Mouse (Mus musculus) heart, embryonic 11.5 days (tissue): ENCODE measurements around the gene Ccdc7a. TPM values are rescaled to one million over a fixed set of nuclear protein-coding genes. Genes with fewer than 3 reads are reported as not detected.

Source experiments
- ATAC-seq: fragments of 200-750 bp; cut with Nextera tagmentation; replicated peaks from 2 replicates; pipeline ENCODE4 v1.8.0; 2017; ENCODE audit warnings: moderate library complexity; ENCODE audit not compliant: insufficient number of reproducible peaks, low FRiP score, low TSS enrichment
- H3K27ac ChIP-seq: fragments of 300-500 bp; sonication (generic); 2 replicates; pipeline ENCODE4 v1.5.1; 2014; ENCODE audit warnings: mild to moderate bottlenecking, low read depth, low read length
- H3K27me3 ChIP-seq: fragments of 300-500 bp; sonication (generic); 2 replicates; pipeline ENCODE4 v1.6.1; 2014; ENCODE audit warnings: mild to moderate bottlenecking, low read length, mixed read lengths; ENCODE audit not compliant: control insufficient read depth, insufficient read depth
- H3K36me3 ChIP-seq: fragments of 300-500 bp; sonication (generic); 2 replicates; pipeline ENCODE4 v1.6.1; 2014; ENCODE audit warnings: mild to moderate bottlenecking, low read length, moderate library complexity, mixed read lengths; ENCODE audit not compliant: control insufficient read depth, insufficient read depth
- H3K4me1 ChIP-seq: fragments of 300-500 bp; sonication (generic); 2 replicates; pipeline ENCODE4 v1.6.1; 2014; ENCODE audit warnings: low read length; ENCODE audit not compliant: control insufficient read depth, insufficient read depth
- H3K4me2 ChIP-seq: fragments of 300-500 bp; sonication (generic); 2 replicates; pipeline ENCODE4 v1.6.1; 2014; ENCODE audit warnings: mild to moderate bottlenecking, moderate library complexity
- H3K4me3 ChIP-seq: fragments of 300-500 bp; sonication (generic); 2 replicates; pipeline ENCODE4 v1.5.1; 2014; ENCODE audit warnings: low read depth, low read length
- H3K9ac ChIP-seq: fragments of 300-500 bp; sonication (generic); 2 replicates; pipeline ENCODE4 v1.6.1; 2014; ENCODE audit warnings: mild to moderate bottlenecking, low read depth, low read length, moderate library complexity
- H3K9me3 ChIP-seq: fragments of 300-500 bp; sonication (generic); replicated peaks from 2 replicates; pipeline ENCODE4 v1.6.1; 2016; ENCODE audit warnings: low read length; ENCODE audit not compliant: control insufficient read depth
- WGBS: fragments of 180-500 bp; shearing (Covaris S2); extraction: QIAGEN DNeasy Blood & Tissue Kit; methylation state at CpG from one replicate; pipeline ENCODE4 v1.1.7; 2014; ENCODE audit not compliant: insufficient replicate concordance; 5-methylcytosine and 5-hydroxymethylcytosine counted together
- polyA plus RNA-seq: library from polyadenylated mRNA; unstranded; fragments of >200 nt; fragmentation: Nextera tagmentation; extraction: Ambion mirVana; gene quantifications from 2 replicates; pipeline ENCODE4 v1.2.1, GENCODE M21; 2014

Gene Ccdc7a
- polyA plus RNA-seq, 1 experiment from 2014 or later, result not detected

DNA sequence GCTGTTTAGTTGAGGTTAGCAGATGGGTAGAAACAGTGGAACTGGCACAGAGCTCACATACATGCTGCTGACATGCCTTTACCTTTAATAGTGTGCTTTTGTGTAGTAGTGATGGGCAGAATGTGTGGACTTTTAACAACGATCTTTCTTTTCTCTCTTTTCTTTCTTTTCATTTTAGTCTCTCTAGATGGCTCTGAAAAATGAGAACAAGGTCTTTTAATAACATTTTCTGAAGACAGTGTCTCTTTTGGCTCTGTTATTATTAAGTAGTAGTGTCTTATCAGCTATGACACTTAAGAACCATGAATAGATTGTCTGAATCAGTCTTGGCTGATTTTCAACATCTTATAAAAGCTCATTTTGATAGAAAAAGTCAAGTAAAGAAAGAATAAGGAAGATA is 266.7 kb downstream of the Ccdc7a start, which contains the start of gene Gm3952:
Gene Gm3952 (minus strand): TSS at position 101 of the 400 bp plus-strand sequence.
- Histone ChIP-seq H3K9me3 (no peaks in the 10 kb centered on the region), H3K4me1 (no peaks in the 10 kb centered on the region), H3K9ac (no peak within 1 kb of the TSS), H3K27me3 (no peaks in the 10 kb centered on the region), H3K36me3 (no peaks in the 10 kb centered on the region), H3K27ac (no peak within 1 kb of the TSS), H3K4me2 (no peak within 1 kb of the TSS), H3K4me3 (no peak within 1 kb of the TSS)
- ATAC-seq, result no peak
- 79% methylated on average over 1 of the region's 1 CpGs for WGBS

DNA sequence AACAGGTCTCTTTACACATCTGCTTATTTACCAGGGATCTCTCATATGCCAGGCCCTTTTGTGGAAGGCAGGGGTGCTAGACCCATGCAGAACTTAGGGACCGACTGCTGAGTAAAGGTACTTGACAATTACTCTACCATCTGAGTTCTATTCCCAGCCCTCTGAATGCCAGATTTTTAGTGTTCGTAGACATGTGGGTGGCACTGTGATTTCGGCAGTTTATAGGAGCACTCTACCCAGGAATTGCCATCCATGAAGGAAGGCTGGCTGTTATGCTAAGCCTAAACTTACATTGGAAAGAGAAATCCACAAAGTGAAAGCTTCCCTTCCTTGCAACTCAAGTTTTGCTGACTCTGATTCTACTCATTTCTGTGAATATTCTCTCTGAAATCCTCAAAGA is 329.6 kb downstream of the Ccdc7a start:
- no peak overlapping the region for H3K27ac ChIP-seq
- H3K4me2 ChIP-seq, result no peak overlapping the region
- H3K9ac ChIP-seq, result no peak overlapping the region
- no peak for ATAC-seq
- no peaks in the 10 kb centered on the region for H3K27me3 ChIP-seq
- H3K36me3 ChIP-seq, result peaks cover 17% of the 10 kb centered on the region
- no peaks in the 10 kb centered on the region for H3K4me1 ChIP-seq
- H3K4me3 ChIP-seq, result no peak overlapping the region
- no peaks in the 10 kb centered on the region for H3K9me3 ChIP-seq
- WGBS, result 92% methylated on average over 3 of the region's 3 CpGs

DNA sequence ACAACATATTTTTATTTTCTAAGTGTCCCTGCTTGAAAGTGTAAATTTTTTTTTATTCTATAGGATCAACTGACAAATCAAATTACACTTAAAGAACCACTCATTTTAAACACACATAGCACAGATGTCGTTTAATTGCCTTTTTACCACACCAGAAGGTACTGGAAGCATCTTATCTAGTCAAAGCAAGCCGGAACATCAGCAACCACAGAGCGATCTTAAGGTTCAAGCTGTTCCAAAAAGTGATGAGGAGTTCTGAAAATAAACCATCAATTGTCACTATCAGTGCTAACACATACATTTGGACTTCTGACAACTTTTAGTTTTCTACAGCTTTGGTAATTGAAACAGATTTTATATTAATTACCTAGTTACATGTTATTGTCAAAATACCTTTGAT is 331.2 kb downstream of the Ccdc7a start:
- Histone ChIP-seq H3K4me2 (no peak overlapping the region), H3K36me3 (peaks cover 15% of the 10 kb centered on the region), H3K9me3 (no peaks in the 10 kb centered on the region), H3K4me3 (no peak overlapping the region), H3K27ac (no peak overlapping the region), H3K27me3 (no peaks in the 10 kb centered on the region), H3K4me1 (no peaks in the 10 kb centered on the region), H3K9ac (no peak overlapping the region)
- ATAC-seq, result no peak
- 89% methylated on average over 3 of the region's 3 CpGs for WGBS

DNA sequence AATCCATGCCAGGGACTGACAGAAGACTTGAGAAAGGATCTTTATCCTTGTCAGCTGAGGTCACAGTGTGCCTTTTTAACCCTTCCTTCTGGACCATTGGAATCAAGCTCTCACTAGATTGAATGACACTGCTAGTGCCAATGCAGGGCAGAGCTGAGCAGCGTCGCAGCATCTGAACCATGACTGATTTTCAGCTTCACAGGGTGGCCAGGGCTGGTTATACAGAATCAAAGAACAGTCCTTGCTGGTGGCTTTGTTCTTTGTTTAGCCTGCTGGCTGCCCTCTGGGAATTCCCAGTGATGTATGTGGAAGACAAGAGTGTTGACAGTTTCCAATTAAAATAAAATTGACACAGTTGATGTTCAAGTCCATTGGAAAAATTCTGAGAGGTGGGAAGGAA is 333.1 kb downstream of the Ccdc7a start:
- Histone ChIP-seq H3K9ac (no peak overlapping the region), H3K4me1 (no peaks in the 10 kb centered on the region), H3K9me3 (no peaks in the 10 kb centered on the region), H3K4me2 (no peak overlapping the region), H3K36me3 (peaks cover 12% of the 10 kb centered on the region), H3K4me3 (no peak overlapping the region), H3K27me3 (no peaks in the 10 kb centered on the region), H3K27ac (no peak overlapping the region)
- 83% methylated on average over 2 of the region's 2 CpGs for WGBS
- ATAC-seq, result no peak

DNA sequence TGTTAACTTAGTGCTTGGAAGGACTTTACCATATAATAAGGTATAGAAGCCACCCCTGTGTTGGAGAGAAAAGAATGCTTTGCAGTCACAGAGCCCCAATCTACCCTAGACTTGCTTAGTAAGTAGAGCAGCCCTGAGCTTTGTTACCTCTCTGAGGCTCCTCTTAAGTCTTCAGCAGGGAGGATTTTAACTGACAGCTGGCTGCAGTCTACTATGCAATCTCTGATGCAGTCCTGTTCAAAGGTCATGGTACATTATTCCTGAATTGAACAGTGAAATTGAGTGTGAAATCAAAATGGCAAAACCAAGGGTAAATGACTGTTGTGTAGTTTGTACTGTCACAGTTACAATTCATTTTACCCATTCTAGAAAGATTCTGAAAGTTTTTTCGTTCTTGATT is 338.1 kb downstream of the Ccdc7a start:
- 91% methylated on average over 1 of the region's 1 CpGs for WGBS
- H3K4me3 ChIP-seq, result no peak overlapping the region
- peaks cover 22% of the 10 kb centered on the region for H3K36me3 ChIP-seq
- no peak overlapping the region for H3K4me2 ChIP-seq
- H3K27ac ChIP-seq, result no peak overlapping the region
- no peak overlapping the region for H3K9ac ChIP-seq
- H3K4me1 ChIP-seq, result no peaks in the 10 kb centered on the region
- H3K9me3 ChIP-seq, result no peaks in the 10 kb centered on the region
- no peak for ATAC-seq
- no peaks in the 10 kb centered on the region for H3K27me3 ChIP-seq

DNA sequence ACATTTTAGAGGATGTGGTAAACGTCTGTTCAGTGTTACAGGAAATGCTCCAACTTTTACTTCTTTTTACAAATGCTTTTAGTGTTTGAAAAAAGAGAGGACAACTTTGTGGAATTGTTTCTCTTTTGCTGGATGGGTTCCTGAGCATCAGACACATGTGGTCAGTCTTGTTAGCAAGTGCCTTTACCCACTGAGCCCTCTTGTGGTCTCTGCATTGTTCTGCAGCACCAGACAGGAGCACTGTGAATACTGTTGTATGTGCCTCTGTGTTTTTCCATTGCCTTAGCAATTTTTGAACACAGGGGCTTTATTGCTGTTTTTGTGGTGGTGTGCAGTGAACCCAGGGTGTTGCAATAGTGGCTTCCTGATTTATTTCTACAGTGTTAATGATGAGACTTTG is 340.5 kb downstream of the Ccdc7a start:
- no peak overlapping the region for H3K4me2 ChIP-seq
- ATAC-seq, result no peak
- H3K36me3 ChIP-seq, result peaks cover 23% of the 10 kb centered on the region

DNA sequence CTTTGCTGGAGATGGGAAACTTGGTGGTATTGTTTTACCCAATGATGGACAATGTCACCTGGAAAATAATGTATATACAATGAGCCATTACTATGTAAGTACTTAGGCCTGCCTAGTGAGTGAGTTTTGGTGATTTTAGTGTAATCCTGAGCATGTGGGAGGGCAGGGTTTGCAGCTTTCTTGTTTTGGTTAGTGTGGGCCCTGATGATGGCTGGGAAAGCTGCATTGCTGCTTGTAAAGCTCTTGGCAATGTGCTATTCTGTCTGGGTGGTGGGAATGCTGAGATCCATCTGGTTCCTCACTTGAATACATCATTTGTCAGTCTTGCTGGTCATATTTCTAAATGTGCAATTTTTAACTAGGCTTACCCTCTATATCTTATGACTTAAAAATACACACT is 349.1 kb downstream of the Ccdc7a start:
- peaks cover 33% of the 10 kb centered on the region for H3K36me3 ChIP-seq
- no peak for ATAC-seq
- no peak overlapping the region for H3K4me2 ChIP-seq
- no peak overlapping the region for H3K4me3 ChIP-seq
- H3K9ac ChIP-seq, result no peak overlapping the region
- no peaks in the 10 kb centered on the region for H3K27me3 ChIP-seq
- H3K4me1 ChIP-seq, result no peaks in the 10 kb centered on the region
- no peaks in the 10 kb centered on the region for H3K9me3 ChIP-seq
- H3K27ac ChIP-seq, result no peak overlapping the region

More for the DNA sequence above, 340.5 kb downstream of the Ccdc7a start:
- H3K27ac ChIP-seq, result no peak overlapping the region
- no peaks in the 10 kb centered on the region for H3K9me3 ChIP-seq
- no peaks in the 10 kb centered on the region for H3K4me1 ChIP-seq
- H3K9ac ChIP-seq, result no peak overlapping the region
- no peak overlapping the region for H3K4me3 ChIP-seq
- WGBS, result 43% methylated on average over 1 of the region's 1 CpGs
- H3K27me3 ChIP-seq, result no peaks in the 10 kb centered on the region

DNA sequence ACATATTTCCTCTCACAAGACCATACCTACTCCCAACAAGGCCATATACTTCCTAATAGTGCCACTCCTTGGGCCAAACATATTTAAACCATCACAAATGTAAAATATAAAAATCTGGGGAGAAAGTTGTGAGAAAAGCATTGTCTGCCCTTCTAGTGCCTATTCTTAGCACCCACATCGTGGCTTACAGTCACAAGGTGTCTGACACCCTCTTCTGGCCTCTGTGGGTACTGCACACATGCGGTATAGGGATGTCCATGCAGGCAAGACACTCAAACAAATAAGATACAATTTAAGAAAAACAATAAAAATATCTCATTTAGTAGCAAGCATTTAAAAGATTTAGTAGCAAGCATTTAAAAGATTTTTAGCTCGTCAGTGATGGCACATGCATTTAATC is 356.1 kb downstream of the Ccdc7a start:
- WGBS, result 38% methylated on average over 3 of the region's 3 CpGs
- Histone ChIP-seq H3K36me3 (peaks cover 26% of the 10 kb centered on the region), H3K27me3 (no peaks in the 10 kb centered on the region)

DNA sequence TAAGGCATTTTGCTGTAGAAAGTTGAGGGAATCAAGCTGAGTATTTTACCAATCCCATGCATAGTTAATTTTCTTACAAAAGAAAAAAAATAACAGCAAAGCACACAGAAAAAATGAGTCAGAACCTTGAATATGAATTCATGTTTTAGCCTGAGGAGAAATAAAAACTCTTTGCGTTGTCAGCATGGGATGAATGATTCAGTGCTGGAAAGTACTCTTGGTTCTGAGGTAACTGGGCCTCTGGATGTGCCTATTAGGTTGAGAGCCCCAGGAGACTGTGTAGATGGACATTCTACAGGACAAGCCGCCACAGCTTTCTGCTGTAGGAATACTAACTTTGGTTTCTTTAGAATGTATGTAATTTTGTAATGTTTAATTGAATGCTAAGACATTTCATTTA is 360.5 kb downstream of the Ccdc7a start:
- Histone ChIP-seq H3K9ac (no peak overlapping the region), H3K27me3 (no peaks in the 10 kb centered on the region), H3K9me3 (no peaks in the 10 kb centered on the region), H3K36me3 (peaks cover 13% of the 10 kb centered on the region), H3K4me3 (no peak overlapping the region), H3K4me2 (no peak overlapping the region), H3K4me1 (0 out of 2 replicates have a peak, but pooled peaks cover 2% of the 10 kb centered on the region), H3K27ac (no peak overlapping the region)
- ATAC-seq, result no peak
- 88% methylated on average over 2 of the region's 2 CpGs for WGBS

More for the DNA sequence above, 356.1 kb downstream of the Ccdc7a start:
- Histone ChIP-seq H3K4me1 (no peaks in the 10 kb centered on the region), H3K9me3 (no peaks in the 10 kb centered on the region), H3K27ac (no peak overlapping the region), H3K4me2 (no peak overlapping the region), H3K9ac (no peak overlapping the region), H3K4me3 (no peak overlapping the region)
- no peak; the same call in 1 of the 2 replicates for ATAC-seq
